Mouse (Mus musculus) urinary bladder, postnatal 14 days (tissue): ENCODE measurements at regions not wholly inside any gene's neighbourhood (a gene's known extent, or its start where the extent isn't known, plus 50 kb on each side); places are given as distances from the start of the nearest gene placed in this dataset.
A peak's percentile ranks its signal among the peaks of the same experiment; 100 is the strongest.
"Not testable (repeated sequence)": the region's sequence is repeated elsewhere in the genome, so short reads cannot be mapped to it uniquely, and the experiment has no call there.

ENCODE experiments used
- DNase-seq: peaks from one replicate; pipeline ENCODE4 v3.0.0; 2021; ENCODE audit warnings: low spot score

DNA sequence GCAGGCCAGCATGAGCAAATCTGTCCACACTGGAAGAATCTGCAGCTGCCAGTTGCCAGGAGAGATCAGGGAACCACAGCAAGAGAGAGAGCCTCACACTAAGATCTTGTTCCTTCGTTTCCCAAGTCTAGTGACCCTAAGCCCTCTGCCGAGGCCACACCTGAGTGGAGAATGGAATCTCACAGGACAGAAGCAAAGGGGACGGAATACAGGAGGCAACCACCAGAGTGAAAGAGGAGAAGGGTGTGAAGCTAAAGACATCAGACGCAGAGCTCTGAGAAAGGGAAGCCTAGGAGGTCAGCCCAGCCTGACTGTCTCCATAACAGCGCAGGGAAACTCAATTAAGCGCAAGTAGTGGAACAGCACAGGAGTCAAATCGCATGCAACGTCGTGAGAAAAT, 75.0 kb downstream of the Suds3 start:
- no peak for DNase-seq

DNA sequence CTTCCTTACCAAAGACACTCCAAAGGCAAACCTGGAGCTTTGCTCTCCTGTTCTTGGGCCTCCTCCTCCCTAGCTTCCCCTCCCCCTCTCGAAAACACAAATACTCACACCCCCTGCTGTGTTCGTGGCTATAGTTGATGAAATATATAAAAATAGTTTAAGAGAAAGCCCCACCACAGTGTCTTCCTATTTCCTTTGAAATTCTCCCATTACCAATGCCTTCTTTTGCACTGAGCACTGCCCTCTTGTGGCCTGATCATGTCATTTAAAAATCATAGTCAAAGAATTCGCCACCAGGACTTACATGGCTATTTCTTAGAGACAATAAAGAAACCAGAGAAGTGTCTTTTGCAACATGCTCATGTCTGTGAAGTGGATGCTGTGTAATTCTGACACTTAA, 78.7 kb downstream of the Suds3 start:
- peak; percentile 8 for DNase-seq

DNA sequence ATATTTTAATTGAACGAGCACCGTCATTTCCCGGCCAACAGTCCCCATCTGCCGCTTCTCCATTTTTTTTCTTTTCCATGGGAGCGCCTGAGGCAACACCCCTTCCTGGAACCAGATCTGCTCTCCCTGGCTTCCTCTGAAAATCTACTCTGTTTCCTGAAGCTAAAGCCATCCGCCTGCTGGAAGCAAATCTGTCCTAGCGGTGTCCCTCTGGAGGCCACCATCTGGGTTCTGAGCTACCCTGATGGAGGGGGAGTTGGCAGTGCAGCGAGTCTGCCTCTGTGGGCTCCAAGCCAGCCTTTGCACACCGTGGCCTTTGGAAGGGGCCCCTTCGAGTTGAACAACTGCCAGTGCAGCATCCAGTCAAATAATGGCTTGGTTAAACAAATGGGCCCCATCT, 83.8 kb downstream of the Suds3 start:
- no peak for DNase-seq

DNA sequence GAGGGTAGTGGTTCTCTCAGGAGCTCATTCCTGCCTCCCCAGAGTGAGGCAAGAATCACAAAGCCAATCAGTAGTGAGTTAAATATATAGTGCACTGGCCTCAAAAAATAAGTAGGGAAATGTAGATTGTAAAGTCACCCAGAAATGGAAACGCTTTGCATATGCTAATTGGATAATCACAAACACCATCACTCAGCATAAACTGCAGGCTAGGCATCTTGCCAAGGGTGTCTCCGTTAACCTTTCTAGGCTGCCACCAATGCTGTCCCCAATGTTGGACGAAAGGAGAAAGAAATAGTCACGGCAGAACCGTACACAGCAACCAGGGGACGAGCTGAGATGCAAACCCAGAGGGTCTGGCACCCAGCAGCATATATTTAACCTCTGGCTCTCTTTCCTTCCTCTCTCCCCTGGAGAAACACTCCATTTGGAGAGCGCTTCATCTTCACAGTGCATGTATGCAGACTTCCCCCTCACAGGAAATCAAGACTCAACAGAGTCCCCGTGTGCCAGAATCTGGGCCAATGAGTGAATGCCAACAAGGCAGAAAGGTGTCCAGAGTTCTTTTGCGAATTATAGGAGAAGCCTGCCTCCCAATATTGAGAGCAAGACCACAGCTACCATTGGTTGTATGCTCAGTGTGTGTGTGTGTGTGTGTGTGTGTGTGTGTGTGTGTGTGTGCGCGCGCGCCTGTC, 90.1 kb downstream of the Suds3 start:
- DNase-seq = no peak

DNA sequence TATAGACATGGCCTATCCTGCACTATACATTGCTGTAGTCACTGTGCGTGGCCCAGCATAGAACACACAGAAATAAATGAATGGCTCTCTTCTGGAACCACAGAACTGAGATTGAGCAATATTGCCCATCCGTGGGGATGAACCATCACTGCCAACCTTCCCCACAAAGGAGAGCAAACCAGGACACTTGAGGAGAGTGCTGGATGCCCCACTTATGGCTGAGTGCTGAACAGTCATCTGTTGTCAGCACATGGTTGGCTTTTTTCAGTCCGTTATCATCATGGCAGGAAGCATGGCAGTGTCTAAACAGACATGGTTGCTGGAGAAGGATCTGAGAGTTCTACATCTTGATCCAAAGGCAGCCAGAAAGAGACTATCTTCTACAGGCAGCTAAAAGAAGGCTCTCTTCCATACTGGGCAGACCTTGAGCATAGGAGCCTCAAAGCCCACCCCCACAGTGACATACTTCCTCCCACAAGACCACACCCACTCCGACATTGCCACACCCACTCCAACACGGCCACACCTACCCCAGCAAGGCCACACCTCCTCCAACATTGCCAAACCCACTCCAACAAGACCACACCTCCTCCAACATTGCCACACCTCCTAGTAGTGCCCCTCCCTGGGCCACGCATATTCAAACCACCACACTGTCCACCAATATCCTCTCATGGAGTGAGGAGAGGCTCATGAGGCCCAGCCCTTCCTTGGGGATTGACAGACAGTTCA, 97.3 kb downstream of the Suds3 start:
- no peak for DNase-seq

DNA sequence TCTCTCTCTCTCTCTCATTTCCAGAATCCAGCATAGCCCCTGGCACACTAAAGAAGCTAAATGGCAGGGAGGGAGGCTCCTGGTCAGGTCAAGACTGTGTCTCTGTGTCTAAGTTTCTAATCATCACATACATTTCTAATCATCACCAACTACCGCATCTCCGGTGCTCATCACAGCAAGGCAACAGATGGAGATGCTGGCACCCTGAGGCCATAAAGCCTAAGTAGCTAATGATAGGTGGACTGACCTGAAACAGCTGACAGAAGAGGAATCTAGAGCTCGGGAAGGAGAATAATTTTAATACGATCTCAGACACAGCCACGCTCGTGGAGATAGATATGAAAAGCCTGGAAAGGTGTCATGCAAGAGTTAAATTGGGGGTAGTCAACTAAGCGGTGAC, 104.8 kb downstream of the Suds3 start:
- DNase-seq = no peak

DNA sequence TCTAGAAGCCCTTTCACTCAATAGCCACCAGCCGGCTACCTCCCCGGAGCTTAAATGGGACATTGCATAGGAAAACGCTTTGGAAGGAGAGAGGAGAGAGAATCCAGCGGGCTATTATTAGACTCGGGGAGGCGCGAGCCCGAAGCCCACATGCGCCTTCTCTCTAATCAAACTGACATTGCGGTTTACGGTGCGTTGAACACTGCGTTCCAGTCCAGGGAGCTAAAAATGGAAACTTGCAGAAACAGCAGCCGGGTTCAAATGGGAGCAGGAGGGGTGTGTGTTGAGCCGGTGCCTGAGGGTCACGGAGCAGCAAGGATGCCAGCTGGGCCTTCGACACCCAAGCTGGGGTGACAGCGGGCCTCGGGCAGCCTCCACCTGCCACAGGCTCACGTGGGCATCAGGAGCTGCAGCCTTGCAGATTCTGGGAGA, 115.1 kb downstream of the Suds3 start:
- peak; percentile 4 for DNase-seq

DNA sequence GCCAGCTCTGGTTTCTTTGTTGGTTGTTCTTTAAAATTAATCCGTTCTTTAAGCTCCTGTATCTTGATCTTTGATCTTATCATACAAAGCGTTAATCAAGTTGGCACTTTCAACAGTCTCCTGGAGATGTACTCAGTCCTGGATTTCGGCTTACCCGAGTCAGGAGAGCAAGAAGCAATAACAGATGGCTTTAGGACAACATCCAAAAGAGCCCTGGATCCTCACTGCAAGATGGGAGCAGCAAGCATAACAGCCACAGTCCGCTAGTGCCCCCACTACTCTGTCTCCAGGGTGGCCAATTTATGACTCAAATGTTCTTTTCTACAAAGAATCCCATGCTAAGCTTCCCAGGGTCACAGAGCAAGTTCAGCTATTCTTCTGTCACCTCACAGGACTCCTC, 121.4 kb downstream of the Suds3 start:
- no peak for DNase-seq

DNA sequence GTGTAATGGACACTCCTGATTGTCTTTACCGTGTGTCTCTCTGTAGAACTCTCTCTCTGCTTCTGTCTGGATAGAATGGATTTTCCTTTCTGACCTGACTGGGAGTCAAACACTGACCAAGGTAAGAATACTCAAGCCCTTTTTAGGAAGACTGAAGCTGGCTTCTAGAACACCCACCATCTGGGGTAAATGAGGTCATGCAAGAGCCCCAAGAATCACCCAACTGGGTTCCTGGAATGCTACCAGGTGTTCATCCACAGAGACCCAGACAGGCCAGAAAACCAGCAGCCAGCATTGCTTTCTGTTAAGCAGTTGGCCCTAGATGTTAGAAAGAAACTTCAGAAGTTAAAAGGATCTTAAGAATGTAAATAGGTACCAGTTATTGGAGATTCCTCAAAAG, 122.2 kb downstream of the Suds3 start:
- DNase-seq = no peak

DNA sequence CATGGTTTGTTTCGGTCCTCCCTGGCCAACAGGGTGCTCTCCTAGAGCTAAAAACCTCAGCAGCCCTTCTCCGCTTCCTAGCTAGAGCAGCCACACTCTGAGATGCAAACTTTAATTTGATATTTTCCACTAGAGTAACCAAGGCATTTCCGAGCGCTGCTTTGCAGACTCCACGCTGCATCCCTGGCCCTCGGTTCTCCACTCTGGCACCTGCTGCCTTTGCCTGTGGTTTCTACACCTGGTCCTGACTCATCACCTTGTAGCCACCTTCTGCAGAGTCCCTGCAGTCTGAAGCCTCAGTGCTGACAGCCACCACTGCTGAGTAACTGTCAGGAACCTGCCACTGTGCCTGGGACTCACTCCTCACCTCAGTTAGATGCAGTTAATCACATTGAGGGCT, 124.5 kb downstream of the Suds3 start:
- no peak for DNase-seq

DNA sequence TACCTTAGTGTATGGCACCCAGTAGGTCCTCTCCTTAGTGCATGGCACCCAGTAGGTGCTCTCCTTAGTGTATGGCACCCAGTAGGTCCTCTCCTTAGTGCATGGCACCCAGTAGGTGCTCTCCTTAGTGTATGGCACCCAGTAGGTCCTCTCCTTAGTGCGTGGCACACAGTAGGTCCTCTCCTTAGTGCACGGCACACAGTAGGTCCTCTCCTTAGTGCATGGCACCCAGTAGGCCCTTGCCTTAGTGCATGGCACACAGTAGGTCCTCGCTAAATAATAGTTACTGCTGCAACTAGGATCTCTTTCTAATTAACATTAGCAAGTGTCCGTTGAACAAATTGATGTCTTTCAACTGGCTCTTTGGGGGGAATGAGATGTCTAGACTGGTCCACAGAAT, 144.4 kb downstream of the Suds3 start:
- DNase-seq = not testable (repeated sequence)

DNA sequence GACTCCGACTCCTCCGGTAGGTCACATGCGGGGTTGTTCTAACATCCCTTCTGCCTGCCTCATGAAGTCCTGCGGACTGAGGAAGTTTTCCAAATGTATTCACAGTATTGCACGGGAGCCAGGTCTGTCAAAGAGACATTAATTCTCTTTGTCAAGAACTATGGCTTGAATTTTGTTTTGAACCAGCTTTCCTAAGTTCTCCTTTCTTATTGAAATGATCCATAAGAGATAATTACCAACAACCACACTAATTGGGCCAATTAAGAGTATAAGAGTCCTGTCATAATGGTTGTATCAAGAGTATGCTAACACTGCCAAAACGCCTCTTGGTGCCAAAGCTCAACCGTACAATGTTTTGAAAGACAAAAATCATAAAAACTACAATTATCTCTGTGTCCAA, 151.7 kb downstream of the Suds3 start:
- DNase-seq = no peak

DNA sequence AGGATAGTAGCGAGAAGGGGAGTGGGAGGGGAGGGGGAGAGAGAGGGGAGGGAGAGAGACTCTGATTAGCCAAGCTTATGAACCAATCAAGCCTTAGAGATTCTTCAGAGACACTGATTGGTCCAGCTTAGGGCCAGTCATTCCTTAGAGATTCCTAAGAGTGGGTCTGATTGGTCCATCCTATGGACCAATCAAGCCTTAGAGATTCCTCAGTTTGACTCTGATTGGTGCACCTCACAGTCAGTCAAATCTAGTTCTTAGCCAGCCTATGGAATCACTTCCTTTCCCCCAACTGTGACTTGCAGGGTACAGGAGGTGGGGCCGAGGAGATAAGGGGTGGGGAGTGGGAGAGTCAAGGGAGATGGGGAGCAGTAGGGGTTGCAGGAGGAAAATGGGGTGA, 152.8 kb downstream of the Suds3 start:
- DNase-seq = no peak

DNA sequence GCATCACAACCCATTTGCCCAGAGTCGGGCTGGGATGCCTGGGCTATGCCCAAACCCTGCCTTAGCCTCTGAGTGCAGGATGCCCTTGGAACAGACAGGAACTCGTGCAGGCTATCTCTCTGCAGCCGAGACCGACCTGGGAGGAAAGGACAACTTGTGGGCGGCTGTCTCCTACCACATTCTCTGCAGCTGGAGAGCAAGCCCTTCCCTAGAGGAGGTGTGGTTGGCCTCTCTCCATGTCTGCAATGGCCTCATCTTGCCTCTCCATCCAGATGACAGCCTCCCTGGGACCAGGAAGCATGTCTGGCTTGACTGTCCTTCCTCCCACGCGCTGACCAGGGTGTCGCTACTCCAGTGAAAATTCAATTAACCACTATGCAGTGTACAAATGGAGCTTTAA, 155.9 kb downstream of the Suds3 start:
- DNase-seq = no peak

DNA sequence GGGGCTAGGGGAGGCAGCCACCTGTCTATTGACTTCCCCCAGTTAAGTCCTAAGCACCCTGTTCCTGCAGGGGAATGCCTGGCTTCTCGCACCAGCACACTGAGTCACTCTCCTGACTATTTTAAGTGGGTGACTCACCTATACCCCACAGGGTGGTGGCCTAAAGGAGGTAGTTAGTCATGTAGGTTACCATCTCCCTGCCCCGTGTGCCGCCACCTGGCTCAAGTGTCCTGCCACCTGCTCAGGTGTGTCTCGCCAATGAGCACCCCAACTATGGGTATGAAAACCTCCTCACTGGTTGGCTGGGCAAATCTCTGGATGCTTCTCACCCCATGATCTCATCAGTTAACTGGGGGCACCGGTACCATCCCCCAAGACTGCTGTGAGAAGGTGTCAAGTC, 157.8 kb downstream of the Suds3 start:
- DNase-seq = no peak

DNA sequence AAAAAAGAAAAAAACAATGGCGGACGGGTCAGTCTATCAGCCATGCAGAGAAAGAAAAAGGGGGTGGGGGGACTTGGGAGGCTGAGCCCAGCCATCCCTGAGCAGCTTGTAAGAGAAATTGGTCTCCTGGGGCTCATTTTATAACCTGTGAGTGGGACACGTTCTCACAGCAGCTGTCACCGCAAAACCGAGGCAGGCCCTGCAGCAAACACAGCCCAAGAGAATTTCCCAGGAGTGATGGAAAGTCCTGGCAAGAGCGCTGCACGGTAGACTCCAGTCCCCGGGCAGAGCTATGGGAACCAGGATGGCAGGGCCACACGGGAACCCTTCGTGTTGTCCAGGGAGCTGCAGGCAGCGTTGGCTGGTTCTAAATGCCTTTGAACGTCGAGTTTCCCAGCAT, 159.3 kb downstream of the Suds3 start:
- no peak for DNase-seq

DNA sequence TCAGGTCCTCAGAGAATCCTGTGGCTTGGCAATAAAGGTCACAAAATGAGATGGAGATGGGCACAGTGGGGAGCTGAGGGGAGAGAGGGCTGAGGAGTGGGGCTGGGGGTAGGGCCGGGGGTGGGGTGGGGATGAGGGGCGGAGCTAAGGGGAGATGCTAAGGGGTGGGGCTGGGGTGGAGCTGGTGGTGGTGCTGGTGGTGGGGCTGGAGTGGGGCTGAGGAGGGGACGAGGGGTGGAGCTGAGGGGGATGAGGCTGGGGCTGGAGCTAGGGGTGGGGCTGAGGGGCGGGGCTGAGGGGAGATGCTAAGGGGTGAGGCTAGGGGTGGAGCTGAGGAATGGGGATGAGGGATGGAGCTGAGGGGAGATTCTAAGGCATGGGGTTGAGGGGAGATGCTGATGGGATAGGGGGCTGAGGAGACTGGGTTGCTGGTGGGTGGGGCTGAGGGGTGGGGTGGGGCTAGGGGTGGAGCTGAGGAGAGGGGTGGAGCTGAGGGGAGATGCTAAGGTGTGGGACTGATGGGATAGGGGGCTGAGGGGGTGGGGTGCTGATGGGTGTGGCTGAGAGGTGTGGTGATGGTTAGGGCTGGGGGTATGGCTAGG, 165.5 kb downstream of the Suds3 start:
- no peak for DNase-seq

DNA sequence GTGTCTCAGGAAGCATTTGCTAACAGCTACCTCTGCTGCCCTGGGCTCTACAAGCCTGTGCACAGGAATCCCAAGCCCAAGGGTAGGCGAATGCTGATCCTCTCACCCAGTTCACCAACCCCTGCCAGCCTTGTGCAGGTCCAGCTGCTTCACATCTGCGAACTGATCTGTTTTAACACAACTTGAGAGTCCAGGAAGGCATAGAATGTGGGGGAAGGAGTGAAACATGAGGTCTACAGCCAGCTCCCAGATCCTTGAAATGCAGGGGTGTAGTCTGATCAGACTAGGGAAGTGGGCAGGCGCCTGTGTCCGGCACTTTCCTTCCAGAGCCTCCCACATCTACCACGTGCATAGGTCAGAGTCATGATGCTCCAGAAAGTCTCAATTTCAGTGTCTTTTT, 181.3 kb downstream of the Suds3 start:
- DNase-seq = no peak

DNA sequence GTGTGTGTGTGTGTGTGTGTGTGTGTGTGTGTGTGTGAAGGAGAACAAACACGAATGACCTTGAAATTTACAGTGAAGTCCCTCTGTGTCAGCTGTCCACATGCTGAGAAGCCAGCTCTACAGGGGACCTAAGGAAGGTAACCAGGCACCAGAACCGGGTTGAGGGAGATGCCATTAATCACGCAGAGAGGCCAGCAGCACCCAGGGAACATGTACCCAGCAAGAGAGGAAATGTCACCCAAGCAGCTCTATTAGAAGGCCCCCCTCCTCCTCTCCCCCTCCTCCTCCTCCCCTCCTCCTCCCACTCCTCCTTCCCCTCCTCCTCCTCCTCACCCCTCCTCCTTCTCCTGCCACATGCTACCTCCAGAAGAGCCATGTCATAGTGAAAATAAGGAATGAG, 181.8 kb downstream of the Suds3 start:
- no peak for DNase-seq

DNA sequence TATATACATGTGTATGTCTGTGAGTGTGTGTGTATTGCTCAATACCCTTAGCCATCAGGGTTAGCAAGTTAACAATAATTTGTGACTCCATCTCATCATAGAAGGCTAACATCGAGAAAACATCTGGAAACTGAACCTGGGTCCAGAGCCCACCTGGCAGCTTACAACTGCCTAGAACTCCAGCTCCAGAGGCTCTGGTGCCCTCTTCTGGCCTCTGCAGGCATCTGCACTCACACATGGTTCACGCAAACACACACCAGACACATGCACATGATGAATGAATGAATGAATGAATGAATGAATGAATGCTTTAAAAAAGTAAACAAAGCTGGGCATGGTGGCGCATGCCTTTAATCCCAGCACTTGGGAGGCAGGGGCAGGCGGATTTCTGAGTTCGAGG, 182.8 kb downstream of the Suds3 start:
- no peak for DNase-seq

DNA sequence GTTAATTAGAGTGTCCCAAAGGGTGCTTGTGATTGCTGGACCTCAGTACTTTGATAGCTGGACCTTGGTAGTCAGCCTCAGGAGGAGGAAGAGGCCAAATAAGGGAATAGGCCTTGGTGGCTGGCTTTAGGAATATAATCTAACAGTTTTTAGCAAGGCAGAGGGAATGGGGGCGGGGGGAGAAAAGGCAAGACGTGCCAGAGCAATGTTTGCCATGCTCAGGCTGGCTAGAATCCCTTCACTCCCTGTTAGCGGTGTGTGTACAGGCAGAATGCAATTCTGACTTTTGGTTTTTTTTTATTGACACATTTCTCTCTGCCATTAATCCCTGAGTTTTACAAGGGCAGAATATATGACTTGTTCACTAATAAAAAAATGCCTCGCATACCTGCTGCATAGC, 192.2 kb downstream of the Suds3 start:
- DNase-seq = no peak

DNA sequence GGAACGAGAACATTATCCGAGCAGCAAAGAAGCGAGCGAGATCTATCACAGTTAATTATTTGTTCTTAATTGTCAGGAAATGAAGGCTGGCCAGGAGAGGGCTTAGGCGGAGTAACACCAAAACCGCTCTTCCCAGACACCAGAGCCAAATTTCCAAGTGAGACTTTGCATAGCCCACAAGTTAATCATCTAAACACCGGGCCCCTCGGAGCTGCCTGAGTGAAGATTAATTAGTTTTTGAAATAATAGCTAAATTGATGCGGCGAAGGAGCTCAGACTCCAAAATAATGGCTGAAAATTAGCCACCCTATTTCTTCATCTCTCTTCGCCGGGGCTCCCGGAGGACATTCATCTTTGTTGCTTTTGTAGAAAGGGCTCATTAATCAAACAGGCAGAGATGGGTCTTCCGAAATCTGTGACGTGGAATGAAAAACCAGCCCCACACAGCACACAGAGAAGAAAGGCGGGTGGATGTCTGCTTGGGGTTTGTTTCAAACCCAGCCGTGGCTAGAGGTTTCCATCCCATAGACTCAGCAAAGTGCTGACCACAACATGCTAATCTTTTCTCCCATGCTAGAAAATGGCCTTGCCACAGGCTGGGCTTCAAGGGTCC, 193.7 kb downstream of the Suds3 start:
- no peak for DNase-seq

DNA sequence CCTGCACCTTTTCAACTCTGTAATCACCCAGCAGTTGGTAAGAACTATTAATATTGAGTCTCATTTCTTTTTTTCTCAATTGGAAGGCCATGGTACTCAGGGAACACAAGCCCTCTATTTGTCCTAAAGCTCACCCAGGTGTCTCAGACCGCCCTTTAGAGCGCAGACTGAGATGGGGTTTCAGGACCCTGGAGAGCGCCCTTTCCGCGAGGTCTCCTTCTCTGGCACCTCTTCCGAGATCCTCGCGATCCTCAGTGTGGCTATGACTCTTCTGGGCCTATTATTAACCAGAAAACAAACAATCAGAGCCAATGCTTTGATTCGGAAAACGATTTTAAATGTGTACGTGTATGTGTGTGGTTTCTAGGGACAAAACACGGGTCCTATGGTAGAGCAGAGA, 201.0 kb downstream of the Suds3 start:
- no peak for DNase-seq
